Mouse (Mus musculus) olfactory bulb, adult 2 months (tissue): ENCODE measurements around the gene Clic6. TPM values are rescaled to one million over a fixed set of nuclear protein-coding genes. Genes with fewer than 3 reads are reported as not detected.
A peak's percentile ranks its signal among the peaks of the same experiment; 100 is the strongest.

ENCODE experiments used
- H3K27ac ChIP-seq: fragments of 200-500 bp; 2 replicates; pipeline ENCODE4 v1.5.1; 2012; ENCODE audit warnings: low read depth, low read length; ENCODE audit not compliant: insufficient read depth
- H3K4me1 ChIP-seq: fragments of 200-500 bp; 2 replicates; pipeline ENCODE4 v1.6.1; 2012; ENCODE audit warnings: low read length; ENCODE audit not compliant: control insufficient read depth, insufficient read depth
- H3K4me3 ChIP-seq: fragments of 200-500 bp; 2 replicates; pipeline ENCODE4 v1.5.1; 2012; ENCODE audit warnings: mild to moderate bottlenecking, low read depth, low read length, moderate library complexity; ENCODE audit not compliant: insufficient read depth
- CTCF ChIP-seq: fragments of 200-500 bp; IDR thresholded peaks from 2 replicates; pipeline ENCODE4 v1.5.1; 2012; ENCODE audit warnings: low read depth, mild to moderate bottlenecking, low read length, moderate library complexity; ENCODE audit not compliant: insufficient read depth
- POLR2A ChIP-seq: fragments of 200-500 bp; IDR thresholded peaks from 2 replicates; pipeline ENCODE4 v1.6.1; 2012; ENCODE audit warnings: mild to moderate bottlenecking, low read depth, low read length, moderate library complexity; ENCODE audit not compliant: insufficient read depth
- WGBS: fragments of 180-500 bp; shearing (Covaris S2); methylation state at CpG from one replicate; pipeline ENCODE4 v1.1.7; 2018; 5-methylcytosine and 5-hydroxymethylcytosine counted together
- polyA plus RNA-seq: library from polyadenylated mRNA; stranded (reverse); fragments of >200 nt; gene quantifications from 2 replicates; pipeline ENCODE4 v1.2.4, GENCODE M21; 2012; ENCODE audit warnings: low replicate concordance; ENCODE audit not compliant: missing spikeins, insufficient read depth, insufficient read length

Gene Clic6
- polyA plus RNA-seq, 1 experiment: not detected

GRCm38 (mm10) chr16:92524651-92525050 lies 39.1 kb downstream of the Clic6 start:
- Histone ChIP-seq H3K4me3 (no peak overlapping the region), H3K4me1 (peaks cover 9% of the 10 kb centered on the region), H3K27ac (no peak overlapping the region)
- 50% methylated on average over 8 of the region's 8 CpGs for WGBS
- no peak for TF ChIP-seq POLR2A
- no peak for TF ChIP-seq CTCF

- H3K4me3 ChIP-seq: no peak overlapping the region
- H3K4me1 ChIP-seq: peaks cover 9% of the 10 kb centered on the region
- no peak for TF ChIP-seq CTCF
- no peak for TF ChIP-seq POLR2A
- 34% methylated on average over 10 of the region's 10 CpGs for WGBS
- H3K27ac ChIP-seq: no peak overlapping the region
Observed at GRCm38 (mm10) chr16:92525919-92526318, 40.4 kb downstream of the Clic6 start.

- no peak overlapping the region for H3K27ac ChIP-seq
- WGBS: 94% methylated on average over 2 of the region's 2 CpGs
- H3K4me1 ChIP-seq: peaks cover 4% of the 10 kb centered on the region
- no peak overlapping the region for H3K4me3 ChIP-seq
- TF ChIP-seq CTCF (no peak), POLR2A (no peak)
Observed at GRCm38 (mm10) chr16:92535258-92535657, 49.7 kb downstream of the Clic6 start.

- WGBS: 76% methylated on average over 6 of the region's 6 CpGs
- Histone ChIP-seq H3K4me1 (peaks cover 18% of the 10 kb centered on the region), H3K27ac (no peak overlapping the region), H3K4me3 (no peak overlapping the region)
- TF ChIP-seq CTCF (no peak), POLR2A (no peak)
Observed at GRCm38 (mm10) chr16:92538356-92538755, 52.8 kb downstream of the Clic6 start.

GRCm38 (mm10) chr16:92544264-92544663 lies 58.7 kb downstream of the Clic6 start:
- TF ChIP-seq POLR2A (no peak), CTCF (0 out of 2 replicates have a peak, but pooled peaks have one; percentile 8)
- Histone ChIP-seq H3K27ac (no peak overlapping the region), H3K4me3 (no peak overlapping the region), H3K4me1 (peaks cover 18% of the 10 kb centered on the region)
- 75% methylated on average over 1 of the region's 1 CpGs for WGBS

- no peaks in the 10 kb centered on the region for H3K4me1 ChIP-seq
- TF ChIP-seq CTCF (no peak), POLR2A (no peak)
- no peak overlapping the region for H3K4me3 ChIP-seq
- WGBS: 94% methylated on average over 9 of the region's 9 CpGs
- H3K27ac ChIP-seq: no peak overlapping the region
Observed at GRCm38 (mm10) chr16:92548651-92549050, 63.1 kb downstream of the Clic6 start.

- 57% methylated on average over 13 of the region's 13 CpGs for WGBS
- H3K4me1 ChIP-seq: no peaks in the 10 kb centered on the region
- no peak overlapping the region for H3K27ac ChIP-seq
- TF ChIP-seq CTCF (no peak), POLR2A (no peak)
- H3K4me3 ChIP-seq: no peak overlapping the region
Observed at GRCm38 (mm10) chr16:92551266-92552105, 66.0 kb downstream of the Clic6 start.

GRCm38 (mm10) chr16:92552106-92552382 lies 66.5 kb downstream of the Clic6 start:
- TF ChIP-seq POLR2A: no peak
- no peak for TF ChIP-seq CTCF
- Histone ChIP-seq H3K27ac (no peak overlapping the region), H3K4me3 (no peak overlapping the region), H3K4me1 (no peaks in the 10 kb centered on the region)
- 70% methylated on average over 9 of the region's 9 CpGs for WGBS

GRCm38 (mm10) chr16:92552858-92553257 lies 67.3 kb downstream of the Clic6 start:
- Histone ChIP-seq H3K4me3 (no peak overlapping the region), H3K4me1 (no peaks in the 10 kb centered on the region), H3K27ac (no peak overlapping the region)
- WGBS: 84% methylated on average over 11 of the region's 11 CpGs
- TF ChIP-seq CTCF (no peak), POLR2A (no peak)
